Mouse (Mus musculus): ENCODE measurements at regions not wholly inside any gene's neighbourhood (a gene's known extent, or its start where the extent isn't known, plus 50 kb on each side); places are given as distances from the start of the nearest gene placed in this dataset.
A peak's percentile ranks its signal among the peaks of the same experiment; 100 is the strongest.

- no peak for DNase-seq (ENCODE audit: low spot score in 2 of 2)
Measured at GRCm38 (mm10) chr13:59228059-59228830, 356.8 kb downstream of the Agtpbp1 start.

GRCm38 (mm10) chr13:59227523-59228058, 357.4 kb downstream of the Agtpbp1 start:
- DNase-seq (ENCODE audit: low spot score in 2 of 2), result no peak

- no peak for DNase-seq (ENCODE audit: low spot score in 2 of 2)
Measured at GRCm38 (mm10) chr13:59220587-59220986, 364.4 kb downstream of the Agtpbp1 start.

- DNase-seq (ENCODE audit: low spot score in 2 of 2), result no peak
Measured at GRCm38 (mm10) chr13:59220156-59220555, 364.9 kb downstream of the Agtpbp1 start.

GRCm38 (mm10) chr13:59216686-59217298, 368.2 kb downstream of the Agtpbp1 start:
- DNase-seq (ENCODE audit: low spot score in 2 of 2), result no peak

GRCm38 (mm10) chr13:59212296-59212701, 372.7 kb downstream of the Agtpbp1 start:
- DNase-seq (ENCODE audit: low spot score in 2 of 2), result peak; percentile 49 to 51

- DNase-seq (ENCODE audit: low spot score in 2 of 2), result no peak
Measured at GRCm38 (mm10) chr13:59210828-59211227, 374.2 kb downstream of the Agtpbp1 start.

GRCm38 (mm10) chr13:59206186-59206585, 378.8 kb downstream of the Agtpbp1 start:
- no peak for DNase-seq (ENCODE audit: low spot score in 2 of 2)

GRCm38 (mm10) chr13:59204506-59204905, 380.5 kb downstream of the Agtpbp1 start:
- DNase-seq (ENCODE audit: low spot score in 2 of 2), result no peak

- no peak for DNase-seq (ENCODE audit: low spot score in 2 of 2)
Measured at GRCm38 (mm10) chr13:59196311-59196710, 388.7 kb downstream of the Agtpbp1 start.

- DNase-seq (ENCODE audit: low spot score in 2 of 2), result no peak
Measured at GRCm38 (mm10) chr13:59188431-59188830, 382.1 kb downstream of the Ntrk2 start.

Data from frontal cortex, postnatal 25 days (tissue).